Mouse (Mus musculus) midbrain, embryonic 14.5 days (tissue): Measurements from ENCODE around the gene Wnt5a. TPM values are rescaled to one million over a fixed set of nuclear protein-coding genes. Genes with fewer than 3 reads are reported as not detected.
A peak's percentile ranks its signal among the peaks of the same experiment; 100 is the strongest.

Experiments used
- ATAC-seq: fragments of 200-750 bp; cut with Nextera tagmentation; 2 replicates; pipeline ENCODE4 v1.8.0; 2017; ENCODE audit warnings: moderate number of reproducible peaks, moderate library complexity; ENCODE audit not compliant: low FRiP score, low TSS enrichment
- DNase-seq: peaks from one replicate; pipeline ENCODE4 v3.0.0-alpha.2; 2015
- H3K27ac ChIP-seq: fragments of 300-500 bp; sonication (generic); replicated peaks from 2 replicates; pipeline ENCODE4 v1.5.1; 2014; ENCODE audit warnings: mild to moderate bottlenecking, low read depth, low read length, moderate library complexity
- H3K27me3 ChIP-seq: fragments of 300-500 bp; sonication (generic); 2 replicates; pipeline ENCODE4 v1.6.1; 2014; ENCODE audit warnings: low read length, control low read depth, mixed read lengths; ENCODE audit not compliant: control insufficient read depth, insufficient read depth
- H3K36me3 ChIP-seq: fragments of 300-500 bp; sonication (generic); 2 replicates; pipeline ENCODE4 v1.6.1; 2014; ENCODE audit warnings: low read length, control low read depth; ENCODE audit not compliant: control insufficient read depth, insufficient read depth
- H3K4me1 ChIP-seq: fragments of 300-500 bp; sonication (generic); 2 replicates; pipeline ENCODE4 v1.6.1; 2014; ENCODE audit warnings: mild to moderate bottlenecking, antibody characterized with exemption, low read length, control low read depth; ENCODE audit not compliant: control insufficient read depth, insufficient read depth
- H3K4me2 ChIP-seq: fragments of 300-500 bp; sonication (generic); 2 replicates; pipeline ENCODE4 v1.6.1; 2014; ENCODE audit warnings: mild to moderate bottlenecking, low read length, moderate library complexity
- H3K4me3 ChIP-seq: fragments of 300-500 bp; sonication (generic); replicated peaks from 2 replicates; pipeline ENCODE4 v1.5.1; 2014; ENCODE audit warnings: low read depth, low read length
- H3K9ac ChIP-seq: fragments of 300-500 bp; sonication (generic); replicated peaks from 2 replicates; pipeline ENCODE4 v1.6.1; 2014; ENCODE audit warnings: mild to moderate bottlenecking, low read length, moderate library complexity
- H3K9me3 ChIP-seq: fragments of 300-500 bp; sonication (generic); 2 replicates; pipeline ENCODE4 v1.6.1; 2016; ENCODE audit warnings: low read length, control low read depth, mixed read lengths; ENCODE audit not compliant: control insufficient read depth
- WGBS: fragments of 180-500 bp; shearing (Covaris S2); extraction: QIAGEN DNeasy Blood & Tissue Kit; methylation state at CpG from one replicate; pipeline ENCODE4 v1.1.7; 2014; 5-methylcytosine and 5-hydroxymethylcytosine counted together
- polyA plus RNA-seq: library from polyadenylated mRNA; unstranded; fragments of >200 nt; fragmentation: Nextera tagmentation; extraction: Ambion mirVana; gene quantifications from 2 replicates; pipeline ENCODE4 v1.2.1, GENCODE M21; 2014

Gene Wnt5a
- polyA plus RNA-seq, 1 experiment from 2014 or later: 17.3 TPM

GRCm38 (mm10) chr14:28512805-28513590 is 8.4 kb downstream of the Wnt5a start:
- H3K27me3 ChIP-seq: peaks cover 39% of the 10 kb centered on the region
- no peak overlapping the region for H3K4me3 ChIP-seq
- no peak for DNase-seq

GRCm38 (mm10) chr14:28514171-28514570 is 9.6 kb downstream of the Wnt5a start:
- no peak for DNase-seq
- ATAC-seq: no peak
- H3K4me2 ChIP-seq: no peak overlapping the region

More at GRCm38 (mm10) chr14:28512805-28513590, 8.4 kb downstream of the Wnt5a start:
- Histone ChIP-seq H3K36me3 (no peaks in the 10 kb centered on the region), H3K27ac (no peak overlapping the region), H3K4me2 (0 out of 2 replicates have a peak overlapping the region, but pooled peaks have one; percentile 9), H3K9me3 (no peaks in the 10 kb centered on the region), H3K4me1 (peaks cover 20% of the 10 kb centered on the region), H3K9ac (no peak overlapping the region)
- no peak for ATAC-seq
- 75% methylated on average over 5 of the region's 5 CpGs for WGBS

GRCm38 (mm10) chr14:28515331-28515730 is 10.8 kb downstream of the Wnt5a start:
- Histone ChIP-seq H3K36me3 (no peaks in the 10 kb centered on the region), H3K4me1 (peaks cover 14% of the 10 kb centered on the region), H3K4me3 (no peak overlapping the region), H3K9me3 (no peaks in the 10 kb centered on the region), H3K9ac (no peak overlapping the region), H3K4me2 (no peak overlapping the region), H3K27ac (no peak overlapping the region), H3K27me3 (peaks cover 23% of the 10 kb centered on the region; the same call in 1 of the 2 replicates)
- no peak for DNase-seq
- WGBS: 44% methylated on average over 6 of the region's 6 CpGs
- no peak for ATAC-seq

More at GRCm38 (mm10) chr14:28514171-28514570, 9.6 kb downstream of the Wnt5a start:
- Histone ChIP-seq H3K4me1 (peaks cover 20% of the 10 kb centered on the region), H3K4me3 (no peak overlapping the region), H3K27me3 (peaks cover 29% of the 10 kb centered on the region; the same call in 1 of the 2 replicates), H3K9me3 (no peaks in the 10 kb centered on the region), H3K27ac (no peak overlapping the region), H3K9ac (no peak overlapping the region), H3K36me3 (no peaks in the 10 kb centered on the region)
- 17% methylated on average over 2 of the region's 2 CpGs for WGBS

GRCm38 (mm10) chr14:28517631-28518560 is 13.3 kb downstream of the Wnt5a start:
- ATAC-seq (no peak), DNase-seq (no peak)
- Histone ChIP-seq H3K4me3 (no peak overlapping the region), H3K36me3 (no peaks in the 10 kb centered on the region), H3K27me3 (peaks cover 5% of the 10 kb centered on the region; the same call in 1 of the 2 replicates), H3K27ac (no peak overlapping the region), H3K9me3 (no peaks in the 10 kb centered on the region), H3K9ac (no peak overlapping the region), H3K4me1 (no peaks in the 10 kb centered on the region), H3K4me2 (no peak overlapping the region)
- WGBS: 66% methylated on average over 39 of the region's 39 CpGs

- H3K27me3 ChIP-seq: no peaks in the 10 kb centered on the region
- H3K36me3 ChIP-seq: no peaks in the 10 kb centered on the region
- H3K4me3 ChIP-seq: no peak overlapping the region
- H3K27ac ChIP-seq: no peak overlapping the region
- 89% methylated on average over 1 of the region's 1 CpGs for WGBS
- H3K9me3 ChIP-seq: no peaks in the 10 kb centered on the region
- H3K4me2 ChIP-seq: no peak overlapping the region
- ATAC-seq (no peak), DNase-seq (no peak)
- H3K9ac ChIP-seq: no peak overlapping the region
- H3K4me1 ChIP-seq: no peaks in the 10 kb centered on the region
These were observed 16.6 kb downstream of the Wnt5a start for GRCm38 (mm10) chr14:28521106-28521505.

GRCm38 (mm10) chr14:28522611-28523010 is 18.1 kb downstream of the Wnt5a start:
- 82% methylated on average over 21 of the region's 21 CpGs for WGBS
- Histone ChIP-seq H3K4me1 (no peaks in the 10 kb centered on the region), H3K4me3 (no peak overlapping the region), H3K27me3 (no peaks in the 10 kb centered on the region), H3K27ac (no peak overlapping the region), H3K9ac (no peak overlapping the region), H3K4me2 (no peak overlapping the region), H3K9me3 (no peaks in the 10 kb centered on the region), H3K36me3 (no peaks in the 10 kb centered on the region)
- DNase-seq (no peak), ATAC-seq (no peak)

GRCm38 (mm10) chr14:28525566-28525965 is 21.0 kb downstream of the Wnt5a start:
- Histone ChIP-seq H3K4me3 (no peak overlapping the region), H3K36me3 (no peaks in the 10 kb centered on the region), H3K27ac (no peak overlapping the region), H3K4me1 (no peaks in the 10 kb centered on the region), H3K27me3 (no peaks in the 10 kb centered on the region), H3K9me3 (no peaks in the 10 kb centered on the region), H3K4me2 (no peak overlapping the region), H3K9ac (no peak overlapping the region)
- DNase-seq (no peak), ATAC-seq (no peak)
- WGBS: 64% methylated on average over 1 of the region's 1 CpGs

- Histone ChIP-seq H3K27me3 (no peaks in the 10 kb centered on the region), H3K4me1 (no peaks in the 10 kb centered on the region), H3K36me3 (no peaks in the 10 kb centered on the region), H3K4me2 (no peak overlapping the region), H3K9ac (no peak overlapping the region), H3K4me3 (no peak overlapping the region), H3K9me3 (no peaks in the 10 kb centered on the region), H3K27ac (no peak overlapping the region)
- ATAC-seq (no peak), DNase-seq (no peak)
- 67% methylated on average over 2 of the region's 2 CpGs for WGBS
These were observed 23.7 kb downstream of the Wnt5a start for GRCm38 (mm10) chr14:28528151-28528685.
